Mouse (Mus musculus) midbrain, embryonic 13.5 days (tissue): ENCODE measurements at regions not wholly inside any gene's neighbourhood (a gene's known extent, or its start where the extent isn't known, plus 50 kb on each side); places are given as distances from the start of the nearest gene placed in this dataset.

Experiments
- ATAC-seq: fragments of 200-750 bp; cut with Nextera tagmentation; 2 replicates; pipeline ENCODE4 v1.8.0; 2017; ENCODE audit warnings: mild to moderate bottlenecking, moderate TSS enrichment, moderate library complexity
- H3K27ac ChIP-seq: fragments of 300-500 bp; sonication (generic); 2 replicates; pipeline ENCODE4 v1.5.1; 2015; ENCODE audit warnings: inconsistent platforms, mild to moderate bottlenecking, moderate library complexity
- H3K27me3 ChIP-seq: fragments of 300-500 bp; sonication (generic); 2 replicates; pipeline ENCODE4 v1.6.1; 2015; ENCODE audit warnings: mild to moderate bottlenecking, inconsistent platforms
- H3K36me3 ChIP-seq: fragments of 300-500 bp; sonication (generic); 2 replicates; pipeline ENCODE4 v1.6.1; 2015; ENCODE audit warnings: mild to moderate bottlenecking, inconsistent platforms
- H3K4me1 ChIP-seq: fragments of 300-500 bp; sonication (generic); replicated peaks from 2 replicates; pipeline ENCODE4 v1.6.1; 2015; ENCODE audit warnings: inconsistent platforms
- H3K4me2 ChIP-seq: fragments of 300-500 bp; sonication (generic); replicated peaks from 2 replicates; pipeline ENCODE4 v1.6.1; 2015; ENCODE audit warnings: moderate library complexity, mild to moderate bottlenecking, inconsistent platforms
- H3K4me3 ChIP-seq: fragments of 300-500 bp; sonication (generic); replicated peaks from 2 replicates; pipeline ENCODE4 v1.5.1; 2015; ENCODE audit warnings: mild to moderate bottlenecking, inconsistent platforms
- H3K9ac ChIP-seq: fragments of 300-500 bp; sonication (generic); replicated peaks from 2 replicates; pipeline ENCODE4 v1.6.1; 2015; ENCODE audit warnings: mild to moderate bottlenecking, inconsistent platforms
- H3K9me3 ChIP-seq: fragments of 300-500 bp; sonication (generic); 2 replicates; pipeline ENCODE4 v1.6.1; 2016; ENCODE audit warnings: mild to moderate bottlenecking, inconsistent platforms
- WGBS: fragments of 180-500 bp; shearing (Covaris S2); methylation state at CpG from one replicate; pipeline ENCODE4 v1.1.7; 2015; 5-methylcytosine and 5-hydroxymethylcytosine counted together

- Histone ChIP-seq H3K27ac (no peak overlapping the region), H3K4me3 (no peak overlapping the region)
- WGBS, result 73% methylated on average over 3 of the region's 3 CpGs
Measured at GRCm38 (mm10) chr9:26604552-26604951, 129.0 kb upstream of the B3gat1 start.

DNA sequence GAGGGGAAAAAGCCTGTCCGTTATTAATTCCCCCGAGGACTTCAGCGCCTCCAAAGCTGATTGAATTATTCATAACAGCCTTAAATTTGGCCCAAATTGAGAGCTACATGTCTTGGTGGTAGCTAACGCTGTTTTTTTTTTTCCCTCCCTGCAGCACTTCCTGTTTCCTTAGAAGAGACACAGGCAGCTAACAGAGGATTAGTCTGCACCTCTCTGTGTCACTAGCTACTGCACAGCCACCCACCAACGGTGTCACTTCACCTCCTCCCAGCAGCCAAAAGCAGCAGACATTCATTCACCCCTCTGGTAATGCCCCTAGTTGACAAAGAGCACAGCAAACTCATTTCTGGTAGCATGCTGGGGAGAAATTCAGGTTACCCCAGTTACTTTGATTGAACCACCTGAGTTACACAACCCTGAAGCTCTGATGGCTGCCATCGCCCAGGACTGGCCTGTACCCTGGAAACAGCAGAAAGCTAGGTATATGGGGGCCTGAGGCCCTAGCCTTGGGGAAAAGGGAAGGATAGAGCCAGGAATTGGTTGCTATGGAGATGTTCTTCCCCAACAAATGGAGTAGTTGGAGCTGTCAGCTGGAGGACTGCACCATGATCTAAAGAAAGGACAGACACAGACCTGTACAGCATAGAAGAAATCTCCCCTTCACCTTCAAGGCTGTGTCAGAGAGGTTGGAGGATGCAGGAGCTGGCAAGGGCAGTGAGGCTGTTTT is 121.7 kb upstream of the B3gat1 start:
- ATAC-seq, result peak; percentile 56; the same call in 1 of the 2 replicates
- H3K4me1 ChIP-seq, result no peaks in the 10 kb centered on the region; the same call in 1 of the 2 replicates
- H3K36me3 ChIP-seq, result no peaks in the 10 kb centered on the region
- H3K9me3 ChIP-seq, result no peaks in the 10 kb centered on the region
- 62% methylated on average over 6 of the region's 6 CpGs for WGBS
- H3K4me3 ChIP-seq, result no peak overlapping the region
- H3K27ac ChIP-seq, result no peak overlapping the region
- no peak overlapping the region for H3K4me2 ChIP-seq
- H3K9ac ChIP-seq, result no peak overlapping the region
- no peaks in the 10 kb centered on the region for H3K27me3 ChIP-seq

More at GRCm38 (mm10) chr9:26604552-26604951, 129.0 kb upstream of the B3gat1 start:
- Histone ChIP-seq H3K36me3 (no peaks in the 10 kb centered on the region), H3K9ac (no peak overlapping the region), H3K27me3 (no peaks in the 10 kb centered on the region), H3K9me3 (no peaks in the 10 kb centered on the region), H3K4me2 (no peak overlapping the region), H3K4me1 (no peaks in the 10 kb centered on the region)
- no peak for ATAC-seq

GRCm38 (mm10) chr9:26622840-26623448 is 110.6 kb upstream of the B3gat1 start:
- WGBS, result 93% methylated on average over 1 of the region's 1 CpGs
- Histone ChIP-seq H3K27ac (no peak overlapping the region), H3K4me1 (no peaks in the 10 kb centered on the region), H3K4me2 (no peak overlapping the region), H3K9me3 (no peaks in the 10 kb centered on the region), H3K36me3 (no peaks in the 10 kb centered on the region), H3K9ac (no peak overlapping the region), H3K4me3 (no peak overlapping the region), H3K27me3 (no peaks in the 10 kb centered on the region)
- ATAC-seq, result no peak

DNA sequence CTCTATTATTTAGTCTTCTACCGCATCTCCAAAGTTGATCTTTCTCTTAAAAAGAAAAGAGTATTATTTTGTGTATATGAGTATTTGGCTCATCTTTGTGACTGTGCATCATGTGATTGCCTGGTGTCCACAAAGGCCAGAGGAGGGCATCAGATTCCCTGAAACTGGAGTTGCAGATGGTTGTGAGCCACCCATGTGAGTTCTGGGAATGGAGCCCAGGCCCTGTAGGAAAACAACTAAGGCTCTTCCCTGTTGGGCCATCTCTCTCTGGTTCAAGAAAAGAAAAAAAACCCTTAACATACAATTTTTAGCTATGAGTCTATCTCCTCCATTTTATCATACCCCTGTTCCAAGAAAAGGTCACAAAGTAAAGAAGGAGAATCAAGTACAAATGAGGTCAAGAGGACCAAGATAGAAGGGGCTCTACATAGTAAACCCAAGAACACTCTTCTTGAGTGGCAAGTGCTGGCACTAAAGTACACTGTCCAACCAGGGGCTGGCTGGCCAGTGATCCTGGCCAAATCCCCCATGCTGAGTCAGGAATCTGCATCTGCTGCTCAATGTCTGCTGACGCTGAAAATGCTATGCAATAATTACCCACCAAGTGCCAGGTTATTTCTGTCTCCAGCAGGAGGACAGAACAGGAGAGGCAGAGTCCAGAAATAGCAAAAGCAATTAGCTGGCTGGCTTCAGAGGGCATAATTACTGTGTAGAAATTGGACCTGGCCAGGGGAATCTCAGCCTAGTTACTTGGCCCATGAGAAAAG is 108.2 kb upstream of the B3gat1 start:
- WGBS, result 90% methylated on average over 2 of the region's 2 CpGs
- no peak overlapping the region for H3K9ac ChIP-seq
- no peaks in the 10 kb centered on the region for H3K4me1 ChIP-seq
- no peak overlapping the region for H3K27ac ChIP-seq
- H3K9me3 ChIP-seq, result no peaks in the 10 kb centered on the region
- no peak overlapping the region for H3K4me2 ChIP-seq
- ATAC-seq, result no peak
- H3K27me3 ChIP-seq, result no peaks in the 10 kb centered on the region
- no peaks in the 10 kb centered on the region for H3K36me3 ChIP-seq
- H3K4me3 ChIP-seq, result no peak overlapping the region

GRCm38 (mm10) chr9:26632891-26633650 is 100.5 kb upstream of the B3gat1 start:
- Histone ChIP-seq H3K4me1 (no peaks in the 10 kb centered on the region), H3K9ac (no peak overlapping the region), H3K27me3 (no peaks in the 10 kb centered on the region), H3K36me3 (no peaks in the 10 kb centered on the region), H3K4me2 (no peak overlapping the region), H3K27ac (no peak overlapping the region), H3K9me3 (no peaks in the 10 kb centered on the region), H3K4me3 (no peak overlapping the region)
- ATAC-seq, result no peak
- 93% methylated on average over 8 of the region's 8 CpGs for WGBS

DNA sequence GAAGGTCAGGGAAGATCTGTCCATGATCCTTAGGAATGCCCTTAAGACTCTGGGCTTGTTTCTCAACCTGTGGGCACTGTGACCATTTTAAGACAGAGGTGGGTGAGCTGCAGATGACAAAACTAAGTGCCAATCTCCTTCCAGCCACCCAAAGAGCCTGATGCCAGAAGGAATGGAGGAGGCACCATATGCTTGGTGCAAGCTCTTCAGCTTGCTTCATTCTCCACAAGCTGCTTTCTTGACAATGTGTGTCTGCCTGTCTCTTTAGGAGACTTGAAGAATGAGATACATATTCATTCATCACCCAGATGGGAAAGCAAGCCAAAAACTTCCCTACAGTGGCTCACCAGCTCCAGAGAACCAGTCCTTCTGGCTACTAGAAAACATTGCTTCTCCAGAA is 98.3 kb upstream of the B3gat1 start:
- Histone ChIP-seq H3K9ac (no peak overlapping the region), H3K4me2 (no peak overlapping the region), H3K9me3 (no peaks in the 10 kb centered on the region), H3K36me3 (no peaks in the 10 kb centered on the region), H3K27me3 (no peaks in the 10 kb centered on the region), H3K4me3 (no peak overlapping the region), H3K27ac (no peak overlapping the region), H3K4me1 (no peaks in the 10 kb centered on the region)
- ATAC-seq, result no peak

- no peak overlapping the region for H3K4me2 ChIP-seq
- no peaks in the 10 kb centered on the region for H3K4me1 ChIP-seq
- no peaks in the 10 kb centered on the region for H3K9me3 ChIP-seq
- no peak overlapping the region for H3K9ac ChIP-seq
- H3K27me3 ChIP-seq, result no peaks in the 10 kb centered on the region
- WGBS, result 91% methylated on average over 2 of the region's 2 CpGs
- no peak overlapping the region for H3K4me3 ChIP-seq
- H3K27ac ChIP-seq, result no peak overlapping the region
- no peak for ATAC-seq
- H3K36me3 ChIP-seq, result no peaks in the 10 kb centered on the region
Measured at GRCm38 (mm10) chr9:26638586-26638985, 94.9 kb upstream of the B3gat1 start.

GRCm38 (mm10) chr9:26642302-26642701 is 91.2 kb upstream of the B3gat1 start:
- Histone ChIP-seq H3K36me3 (no peaks in the 10 kb centered on the region), H3K4me1 (no peaks in the 10 kb centered on the region), H3K9ac (no peak overlapping the region), H3K27ac (no peak overlapping the region), H3K9me3 (no peaks in the 10 kb centered on the region), H3K4me3 (no peak overlapping the region), H3K27me3 (no peaks in the 10 kb centered on the region), H3K4me2 (no peak overlapping the region)
- ATAC-seq, result no peak
- WGBS, result 74% methylated on average over 2 of the region's 2 CpGs

DNA sequence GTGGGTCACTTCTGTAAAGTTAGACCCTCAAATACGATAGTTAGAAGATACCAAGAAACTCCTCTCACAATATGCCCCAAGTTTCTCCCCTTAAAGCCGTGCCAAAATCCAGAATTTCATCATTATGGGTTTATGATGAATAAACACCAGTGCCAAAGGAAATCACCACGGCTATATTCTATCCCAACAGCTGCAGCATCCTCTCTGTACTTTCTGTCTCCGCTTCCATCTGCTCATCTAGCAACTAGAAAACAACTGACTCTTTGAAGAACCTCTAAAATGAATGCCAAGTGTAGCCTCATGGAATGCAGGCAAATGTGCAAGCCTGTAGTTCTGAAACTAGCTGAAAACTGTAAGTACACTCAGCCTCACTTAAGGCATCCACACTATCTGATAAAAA is 90.7 kb upstream of the B3gat1 start:
- Histone ChIP-seq H3K27me3 (no peaks in the 10 kb centered on the region), H3K4me3 (no peak overlapping the region), H3K27ac (no peak overlapping the region), H3K36me3 (no peaks in the 10 kb centered on the region), H3K4me1 (no peaks in the 10 kb centered on the region), H3K9me3 (no peaks in the 10 kb centered on the region), H3K9ac (no peak overlapping the region), H3K4me2 (no peak overlapping the region)
- no peak for ATAC-seq
- 92% methylated on average over 4 of the region's 4 CpGs for WGBS

GRCm38 (mm10) chr9:26649506-26649905 is 84.0 kb upstream of the B3gat1 start:
- H3K9me3 ChIP-seq, result no peaks in the 10 kb centered on the region
- no peaks in the 10 kb centered on the region for H3K36me3 ChIP-seq
- no peak overlapping the region for H3K9ac ChIP-seq
- no peak overlapping the region for H3K27ac ChIP-seq
- H3K4me2 ChIP-seq, result no peak overlapping the region
- H3K4me3 ChIP-seq, result no peak overlapping the region
- no peaks in the 10 kb centered on the region for H3K27me3 ChIP-seq
- no peaks in the 10 kb centered on the region for H3K4me1 ChIP-seq
- WGBS, result 84% methylated on average over 7 of the region's 7 CpGs
- ATAC-seq, result no peak

GRCm38 (mm10) chr9:26652920-26653319 is 80.6 kb upstream of the B3gat1 start:
- Histone ChIP-seq H3K27ac (no peak overlapping the region), H3K4me3 (no peak overlapping the region), H3K36me3 (no peaks in the 10 kb centered on the region), H3K9me3 (no peaks in the 10 kb centered on the region), H3K9ac (no peak overlapping the region), H3K4me1 (no peaks in the 10 kb centered on the region), H3K27me3 (no peaks in the 10 kb centered on the region), H3K4me2 (no peak overlapping the region)
- WGBS, result 94% methylated on average over 1 of the region's 1 CpGs
- no peak for ATAC-seq

GRCm38 (mm10) chr9:26659366-26659765 is 74.2 kb upstream of the B3gat1 start:
- Histone ChIP-seq H3K4me3 (no peak overlapping the region), H3K4me2 (no peak overlapping the region), H3K4me1 (no peaks in the 10 kb centered on the region), H3K36me3 (no peaks in the 10 kb centered on the region), H3K27me3 (no peaks in the 10 kb centered on the region), H3K9me3 (no peaks in the 10 kb centered on the region), H3K27ac (no peak overlapping the region), H3K9ac (no peak overlapping the region)
- 70% methylated on average over 2 of the region's 2 CpGs for WGBS
- no peak for ATAC-seq
